Mouse (Mus musculus) brain, adult 2 months (tissue): ENCODE data around the gene Slc29a1.

ENCODE experiments used
- DNase-seq: peaks from one replicate; pipeline ENCODE4 v3.0.0; 2011; ENCODE audit warnings: low read depth, low spot score

The Slc29a1 gene

DNA sequence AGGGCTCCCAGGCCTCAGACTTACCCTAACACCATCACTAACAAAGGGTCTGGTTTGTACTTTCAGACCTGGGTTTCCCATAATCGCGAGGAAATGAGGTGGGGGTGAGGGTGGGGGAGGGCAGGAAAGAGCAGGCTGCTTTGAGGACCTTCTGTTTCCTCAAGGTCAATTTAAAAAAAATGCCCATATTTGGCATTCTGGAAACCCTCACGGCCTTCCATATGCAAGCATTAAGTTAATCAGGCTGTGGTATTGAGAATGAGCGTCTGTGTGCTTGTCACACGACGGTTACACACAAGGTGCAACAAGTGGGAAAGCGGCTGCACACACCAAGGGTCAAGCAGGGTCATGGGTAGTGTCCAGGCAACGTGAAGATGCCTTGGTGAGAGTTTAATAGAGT, 12.6 kb upstream of the Slc29a1 start:
- no peak for DNase-seq

DNA sequence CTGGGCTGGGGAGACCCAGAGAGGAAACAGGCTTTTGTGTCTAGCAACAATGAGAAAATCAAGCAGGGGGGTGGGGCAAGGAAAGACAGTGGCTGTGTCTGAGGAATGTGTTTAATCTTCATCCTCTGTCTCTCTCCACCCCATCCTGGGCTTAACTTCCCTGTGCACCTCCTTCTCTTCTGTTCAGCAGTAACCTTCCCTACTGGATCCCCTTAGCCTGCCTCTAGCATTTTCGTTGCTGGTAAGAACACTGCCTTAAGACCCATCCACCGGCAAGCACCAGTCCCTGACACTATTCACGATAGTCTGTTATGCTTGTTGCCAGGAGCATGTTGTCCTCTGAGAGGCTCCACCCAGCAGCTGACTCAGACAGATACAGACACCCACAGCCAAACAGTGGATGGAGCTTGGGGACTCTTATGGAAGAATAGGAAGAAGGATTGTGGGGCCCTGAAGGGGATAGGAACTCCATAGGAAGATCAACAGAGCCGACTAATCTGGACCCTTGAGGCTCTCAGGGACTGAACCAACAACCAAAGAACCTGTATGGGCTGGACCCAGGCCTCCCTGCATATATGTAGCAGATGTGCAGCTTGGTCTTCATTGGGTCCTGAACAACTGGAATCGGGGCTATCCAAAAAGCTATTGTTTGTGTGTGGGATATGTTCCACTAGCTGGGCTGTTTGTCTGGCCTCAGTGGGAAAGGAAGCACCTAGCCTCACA, 10.9 kb upstream of the Slc29a1 start:
- no peak for DNase-seq

DNA sequence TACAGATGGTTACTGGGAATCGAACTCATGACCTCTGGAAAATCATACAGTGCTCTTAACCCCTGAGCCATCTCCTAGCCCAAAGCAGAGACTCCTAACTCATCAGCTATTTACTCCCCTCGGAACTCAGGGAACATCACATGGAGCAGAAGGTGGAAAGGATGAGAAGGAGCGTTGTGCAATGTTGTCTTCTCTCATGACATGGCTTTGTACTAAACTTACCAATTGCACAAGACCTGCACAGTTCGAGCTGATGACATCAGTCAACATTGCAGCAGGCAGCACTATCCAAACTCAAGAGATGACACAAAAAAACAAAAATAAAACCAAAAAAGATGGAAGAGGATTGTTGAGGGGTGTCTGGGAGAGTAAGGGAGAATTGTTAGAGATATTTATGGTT, 9.0 kb upstream of the Slc29a1 start:
- no peak for DNase-seq

DNA sequence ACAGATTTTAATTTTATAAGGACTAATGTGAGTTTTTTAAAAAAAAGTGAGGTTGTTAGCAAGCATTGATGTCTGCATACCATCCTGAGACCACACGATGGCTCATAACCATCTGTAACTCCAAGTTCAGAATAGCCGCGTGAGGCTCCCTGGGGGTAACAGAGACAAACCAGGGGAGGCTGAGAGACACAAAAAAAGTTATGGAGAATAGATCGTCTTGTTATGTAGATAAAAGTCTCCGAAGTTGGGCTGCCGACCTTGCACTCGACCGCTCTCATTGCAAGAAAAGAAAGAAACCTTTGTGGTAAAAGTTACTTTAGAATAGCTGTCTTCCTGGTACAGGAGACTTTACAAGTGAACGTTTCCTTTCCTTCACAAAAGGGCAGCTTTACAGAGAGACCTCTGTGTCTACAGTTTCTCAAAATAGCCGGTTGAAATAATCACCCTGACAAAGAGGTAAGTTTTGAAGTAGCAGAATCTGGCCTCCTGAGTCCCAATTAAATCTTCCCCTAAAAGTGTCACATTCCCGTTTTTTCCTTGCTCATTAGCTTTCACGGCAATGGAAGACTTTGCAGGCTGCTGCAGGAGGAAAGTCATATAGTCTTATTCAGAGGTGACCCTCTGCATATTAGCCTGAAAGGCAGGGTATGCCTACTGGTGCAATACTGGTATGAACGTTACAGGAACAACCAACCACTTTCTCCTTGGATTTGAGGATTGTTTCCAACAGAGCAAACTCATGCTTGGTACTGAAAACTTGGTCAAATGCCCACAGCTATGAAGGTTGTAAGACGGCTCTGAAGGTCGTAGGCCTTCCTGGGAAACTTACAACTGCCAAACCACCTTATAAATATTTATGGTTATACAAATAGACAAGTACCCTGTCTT, 7.8 kb upstream of the Slc29a1 start:
- no peak for DNase-seq

DNA sequence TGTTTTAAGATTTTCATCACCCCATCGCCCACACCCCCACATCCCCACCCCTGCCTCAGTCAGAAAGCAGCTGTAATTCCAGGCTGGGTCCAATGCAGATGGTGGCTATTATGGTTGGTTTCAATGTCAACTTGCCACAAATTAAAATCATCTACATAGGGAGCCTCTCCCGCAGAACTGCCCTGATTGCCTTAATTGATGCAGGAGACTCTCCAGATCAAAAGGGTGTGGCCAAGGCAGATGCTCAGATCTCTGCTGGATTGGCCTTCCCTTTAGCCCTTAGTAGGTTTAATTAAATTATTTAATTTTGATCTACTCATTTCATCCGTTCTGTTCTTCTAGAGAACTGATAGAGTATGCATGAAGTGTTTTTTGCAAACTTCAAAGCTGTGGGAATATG, 3.6 kb upstream of the Slc29a1 start:
- DNase-seq, result no peak

DNA sequence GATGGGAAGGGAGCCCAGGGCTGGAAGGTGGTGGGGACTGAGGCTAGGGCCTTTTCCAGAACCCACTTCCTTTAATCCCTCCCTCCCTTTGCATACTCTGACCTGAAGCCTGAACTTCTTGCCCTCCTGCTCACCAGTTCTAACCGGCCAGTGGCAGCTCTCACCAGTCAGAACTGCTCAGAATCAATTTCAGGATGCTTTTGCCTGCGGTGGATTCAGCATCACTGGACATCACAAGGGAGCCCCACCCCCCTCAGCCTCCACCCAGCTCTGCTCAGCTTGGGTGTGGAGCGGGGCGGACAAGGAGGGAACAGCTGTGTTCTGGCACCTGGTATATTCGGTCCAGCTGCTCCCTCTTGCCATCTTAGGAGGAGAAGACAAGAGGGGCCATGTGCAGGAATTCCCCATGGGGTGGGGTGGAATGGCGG, 2.5 kb upstream of the Slc29a1 start, which contains the start of gene Mymx:
TSS of gene Mymx (minus strand) at position 226 of the 428 bp plus-strand sequence.
- no peak for DNase-seq

DNA sequence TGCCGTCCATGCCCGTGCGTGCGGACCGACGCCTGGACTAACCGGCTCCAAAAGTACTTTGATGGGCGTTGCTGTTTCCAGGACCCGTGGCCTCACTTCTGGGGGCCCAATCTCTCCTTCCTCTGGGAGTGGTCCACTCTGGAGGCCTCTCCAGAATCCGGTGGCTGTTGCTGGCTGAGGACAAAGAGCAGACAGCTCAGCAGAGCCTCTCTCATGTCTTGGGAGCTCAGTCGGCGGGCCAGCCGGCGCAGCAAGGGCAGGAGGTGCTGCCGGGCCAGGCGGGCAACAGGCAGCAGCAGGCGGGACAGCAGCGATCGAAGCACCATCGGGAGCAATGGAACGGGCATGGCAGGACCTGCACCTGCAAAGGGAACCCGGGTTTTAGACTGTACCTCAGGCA, 1.9 kb upstream of the Slc29a1 start:
- no peak for DNase-seq

DNA sequence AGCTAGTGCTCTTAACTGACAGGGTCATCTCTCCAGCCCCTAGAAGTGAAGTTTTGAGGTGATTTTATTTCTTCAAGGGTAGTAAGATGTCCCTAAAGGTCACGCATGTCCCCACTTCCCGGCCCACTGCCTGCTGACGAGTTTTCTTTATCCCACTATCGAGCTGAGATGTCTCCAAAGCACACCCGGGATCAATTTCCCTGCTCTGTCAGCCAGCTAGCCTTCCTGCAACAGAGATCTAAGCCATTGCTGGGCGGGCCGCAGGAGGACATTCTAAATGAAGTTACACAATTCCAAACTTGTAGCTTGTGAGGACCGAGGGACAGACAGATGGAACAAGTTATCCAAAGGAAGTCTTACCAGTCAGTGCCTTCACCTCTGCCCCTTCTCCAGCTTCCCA, 861 bp upstream of the Slc29a1 start:
- DNase-seq, result no peak

DNA sequence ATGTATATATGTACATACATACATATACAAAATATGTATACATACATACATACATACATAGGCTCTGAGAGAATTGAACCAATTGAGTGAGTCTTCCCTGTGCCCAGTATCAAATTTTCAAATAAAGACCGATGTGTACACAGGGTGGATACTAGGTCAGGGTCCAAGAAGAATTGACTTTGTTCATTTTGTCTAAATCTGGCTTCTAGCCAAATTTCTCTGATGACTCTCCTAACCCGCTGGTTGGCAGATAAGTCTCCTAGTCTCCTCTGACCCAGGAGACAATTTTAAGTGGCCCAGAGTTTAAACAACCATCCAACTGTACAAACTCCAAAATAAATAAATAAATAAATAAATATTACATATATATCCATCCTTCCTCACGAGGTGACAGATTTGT, 515 bp downstream of the Slc29a1 start:
- no peak for DNase-seq

DNA sequence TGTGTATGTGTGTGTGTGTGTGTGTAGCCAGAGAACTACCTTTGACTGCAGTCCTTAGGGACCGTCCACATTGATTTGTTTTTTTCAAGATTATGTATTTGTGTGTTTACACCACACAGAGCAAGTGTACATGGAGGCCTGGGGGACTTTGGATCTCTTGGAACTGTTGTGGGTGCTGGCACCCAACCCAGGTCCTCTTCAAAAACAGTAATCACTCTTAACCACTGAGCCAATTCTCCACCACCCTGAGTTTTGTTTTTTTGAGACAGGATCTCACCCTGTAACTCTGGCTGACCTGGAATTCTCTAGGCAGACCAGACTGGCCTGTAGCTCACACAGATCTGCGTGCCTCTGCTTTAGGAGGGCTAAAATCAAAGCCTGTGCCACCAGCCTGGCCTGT, 1.0 kb downstream of the Slc29a1 start:
- no peak for DNase-seq

DNA sequence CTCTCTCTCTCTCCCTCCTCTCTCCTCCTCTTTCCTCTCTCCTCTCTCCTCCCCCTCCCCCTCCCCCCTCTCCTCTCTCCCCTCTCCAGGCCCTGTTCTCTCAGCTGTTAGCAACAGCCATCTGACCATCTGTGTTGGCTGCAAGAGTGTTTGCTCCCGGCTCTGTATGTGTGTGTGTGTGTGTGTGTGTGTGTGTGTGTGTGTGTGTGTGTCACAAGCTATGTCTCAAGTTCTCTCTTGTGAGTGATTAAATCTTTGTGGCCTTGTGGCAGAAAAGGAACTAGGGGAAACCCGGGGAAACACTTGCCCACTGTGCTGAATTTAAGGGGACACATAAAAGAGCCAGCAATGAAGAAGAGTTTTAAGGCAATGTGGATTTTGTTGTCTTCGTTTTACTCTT, 1.6 kb downstream of the Slc29a1 start:
- peak; percentile 87 for DNase-seq

DNA sequence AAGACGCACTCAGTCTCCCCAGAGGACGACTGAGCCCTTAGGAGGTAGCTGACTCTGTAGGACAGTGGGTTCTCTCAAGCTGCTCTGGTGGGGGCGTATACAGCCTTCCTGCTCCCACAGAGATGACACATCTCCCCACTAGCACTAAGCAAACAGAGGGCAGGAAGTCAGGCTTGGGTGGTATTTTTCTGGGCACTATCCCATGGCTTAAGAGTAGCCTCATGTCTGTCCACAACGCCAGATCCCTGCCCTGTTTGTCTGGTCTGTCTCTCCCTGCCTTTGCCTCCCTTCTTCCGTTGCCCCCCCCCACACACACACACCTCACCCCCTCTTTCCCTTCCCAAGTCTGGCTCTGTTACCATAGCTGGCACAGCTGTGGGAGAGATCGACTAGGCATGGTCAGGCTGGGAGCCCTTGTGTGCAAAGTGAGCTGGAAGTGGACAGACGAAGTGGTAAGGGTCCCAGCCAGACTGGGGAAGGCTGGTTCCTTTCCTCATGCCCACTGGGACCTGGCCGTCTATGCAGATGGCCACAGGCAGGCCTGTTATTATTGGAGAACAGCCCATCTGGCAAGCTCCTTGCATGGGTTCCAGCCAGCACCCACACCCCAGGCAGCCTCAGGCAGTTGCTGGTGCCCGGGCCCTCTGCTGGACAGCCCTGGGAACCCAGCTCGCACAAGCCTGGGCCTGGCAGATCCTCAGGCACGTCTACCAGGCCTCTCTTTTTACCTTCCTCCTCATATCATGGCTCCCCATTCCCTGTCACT, 2.6 kb downstream of the Slc29a1 start:
- DNase-seq, result peak; percentile 86

DNA sequence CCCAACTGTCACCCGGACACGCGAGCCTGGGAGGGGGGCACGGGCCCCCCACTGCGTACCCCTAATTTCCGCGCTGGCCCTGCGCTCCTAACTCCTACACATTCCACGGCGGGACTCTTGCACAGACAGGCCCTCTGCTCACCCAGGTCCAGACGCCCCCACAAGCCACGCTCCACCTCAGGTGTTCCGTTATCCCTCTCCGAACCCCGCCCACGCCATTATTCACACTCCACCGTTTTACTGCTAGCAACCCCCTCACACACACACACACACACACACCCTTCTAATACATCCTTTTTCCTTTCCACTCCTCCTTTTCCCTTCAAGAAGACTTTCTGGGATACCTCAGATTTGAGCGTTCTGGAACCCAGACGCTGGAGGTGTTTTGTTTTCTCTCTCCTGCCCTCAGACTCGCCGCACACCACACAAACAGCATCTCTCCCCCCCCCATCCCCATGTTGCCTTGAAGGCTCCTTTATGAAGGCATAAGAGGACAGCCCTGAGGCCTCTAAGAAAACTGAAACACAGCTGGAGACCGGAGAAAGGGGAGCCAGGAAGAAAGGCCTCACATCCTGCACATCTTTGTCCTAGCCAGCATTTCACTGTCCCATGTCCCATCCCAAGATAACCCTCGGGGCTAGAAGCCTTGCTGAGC, 3.5 kb downstream of the Slc29a1 start:
- peak; percentile 73 for DNase-seq

DNA sequence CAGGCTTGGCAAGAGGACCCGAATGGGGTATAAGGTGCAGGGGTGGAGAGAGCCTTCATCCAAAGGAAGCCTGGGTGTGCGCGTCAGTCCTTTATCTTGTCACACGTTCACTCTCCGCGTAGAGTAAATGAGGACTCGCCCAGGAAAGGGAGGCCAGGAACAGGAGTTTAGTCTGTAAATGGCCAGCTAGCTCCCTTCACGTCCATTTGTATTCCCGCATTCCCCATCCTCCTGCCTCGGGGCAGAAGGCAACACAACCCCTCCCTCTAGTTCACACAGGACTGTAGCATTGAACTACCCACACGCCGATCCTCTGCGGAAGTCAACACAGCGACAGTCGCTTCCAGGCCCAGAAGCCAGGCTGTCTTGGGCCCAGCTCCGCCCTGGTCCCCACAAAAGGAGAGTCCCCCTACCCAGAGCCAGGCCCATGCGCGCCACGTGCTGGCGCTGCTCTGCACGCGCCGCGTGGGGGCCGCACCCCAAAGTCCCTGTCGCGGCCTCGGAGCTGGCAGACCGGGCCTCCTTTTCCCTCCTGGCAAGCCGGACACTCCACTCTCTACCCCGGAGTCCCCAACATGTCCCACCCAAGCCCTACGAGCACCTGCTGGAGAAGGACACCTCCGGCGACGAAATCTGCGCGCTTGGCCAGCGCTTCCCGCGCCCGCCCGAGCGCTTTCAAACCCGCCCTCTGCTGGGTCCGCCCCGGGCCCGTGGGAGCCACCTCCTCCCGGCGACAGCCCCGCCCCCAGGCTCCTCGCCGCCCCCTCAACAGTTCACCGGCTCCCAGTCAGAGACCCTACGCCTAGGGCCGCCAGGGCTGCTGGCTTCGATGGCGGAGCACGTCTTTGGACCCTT, 4.3 kb downstream of the Slc29a1 start:
- peak; percentile 70 for DNase-seq

DNA sequence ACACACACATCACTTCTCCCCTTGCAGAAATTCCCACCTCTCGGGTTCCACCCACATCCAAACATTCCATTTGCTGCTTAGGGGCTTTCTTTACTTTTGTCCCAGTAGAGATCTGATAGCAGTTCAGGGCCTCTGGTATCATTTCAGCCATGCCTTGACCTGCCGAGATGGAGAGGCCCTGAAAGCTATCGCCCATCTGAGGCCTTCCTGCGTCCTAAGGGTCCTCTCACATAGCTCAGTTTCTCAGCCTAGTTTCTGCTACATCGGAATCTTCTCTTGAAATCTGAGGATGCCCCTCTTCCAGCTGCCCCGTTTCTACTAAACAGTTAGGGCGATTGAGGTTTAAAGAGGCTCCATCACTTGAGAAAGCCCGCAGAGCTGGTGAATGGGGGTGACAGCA, 5.2 kb downstream of the Slc29a1 start:
- no peak for DNase-seq

DNA sequence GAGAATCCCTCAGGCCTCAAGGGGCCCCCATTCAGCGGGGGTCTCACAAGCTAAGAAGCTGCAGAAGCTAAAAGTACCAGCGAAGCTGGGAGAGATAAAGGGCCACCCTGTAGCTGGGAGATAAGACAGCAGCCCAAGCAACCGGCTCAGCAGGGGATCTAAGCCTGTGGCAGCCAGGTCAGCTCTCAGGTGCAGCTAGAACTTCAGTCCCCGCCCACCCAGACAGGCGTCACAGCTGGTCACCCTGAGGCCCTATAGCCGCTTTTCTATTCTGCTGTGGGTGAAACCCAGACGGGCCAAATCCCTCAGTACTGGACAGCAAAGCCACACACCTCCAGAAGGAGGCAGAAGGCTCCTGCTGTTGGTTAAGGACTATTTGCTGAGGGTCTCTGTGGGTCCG, 5.9 kb downstream of the Slc29a1 start:
- DNase-seq, result no peak

DNA sequence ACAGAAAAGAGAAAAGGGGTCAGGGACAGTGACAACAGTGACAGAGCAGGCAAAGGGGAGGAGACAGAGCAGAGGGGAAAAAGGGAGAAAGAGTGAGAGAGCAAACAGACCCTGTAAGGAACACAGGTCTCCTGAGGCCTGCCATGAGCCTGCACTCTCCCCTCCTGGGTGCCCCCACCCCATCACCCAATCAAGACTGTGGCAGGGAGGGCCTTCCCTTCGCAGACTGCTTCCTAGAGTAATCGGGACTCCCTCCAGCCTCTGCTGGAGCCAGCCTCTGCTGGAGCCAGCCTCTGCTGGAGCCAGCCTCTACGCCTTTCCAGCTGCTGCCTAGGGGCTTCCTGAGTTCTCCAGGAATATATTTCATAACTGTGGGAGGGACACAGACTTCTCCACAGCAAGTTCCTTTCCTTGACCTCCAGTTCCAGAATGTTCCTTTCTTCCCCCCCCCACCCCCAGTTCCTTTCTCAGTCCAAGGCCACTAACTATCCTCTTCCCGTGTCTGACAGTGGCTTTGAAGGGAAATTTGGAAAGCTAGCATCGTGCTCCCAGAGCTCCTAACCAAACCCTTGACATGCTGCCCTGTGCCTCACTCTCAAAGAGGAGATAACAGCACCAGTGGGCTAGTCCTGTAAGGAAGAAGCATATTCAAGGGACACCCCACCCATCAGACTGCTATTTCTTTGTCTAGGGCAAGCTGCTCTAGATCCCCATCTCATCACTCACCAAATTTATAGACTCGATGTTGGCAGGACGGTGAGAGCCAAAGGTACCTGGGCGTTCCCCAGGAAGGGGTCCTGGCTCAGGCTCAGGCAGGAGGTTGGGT, 6.6 kb downstream of the Slc29a1 start:
- no peak for DNase-seq

DNA sequence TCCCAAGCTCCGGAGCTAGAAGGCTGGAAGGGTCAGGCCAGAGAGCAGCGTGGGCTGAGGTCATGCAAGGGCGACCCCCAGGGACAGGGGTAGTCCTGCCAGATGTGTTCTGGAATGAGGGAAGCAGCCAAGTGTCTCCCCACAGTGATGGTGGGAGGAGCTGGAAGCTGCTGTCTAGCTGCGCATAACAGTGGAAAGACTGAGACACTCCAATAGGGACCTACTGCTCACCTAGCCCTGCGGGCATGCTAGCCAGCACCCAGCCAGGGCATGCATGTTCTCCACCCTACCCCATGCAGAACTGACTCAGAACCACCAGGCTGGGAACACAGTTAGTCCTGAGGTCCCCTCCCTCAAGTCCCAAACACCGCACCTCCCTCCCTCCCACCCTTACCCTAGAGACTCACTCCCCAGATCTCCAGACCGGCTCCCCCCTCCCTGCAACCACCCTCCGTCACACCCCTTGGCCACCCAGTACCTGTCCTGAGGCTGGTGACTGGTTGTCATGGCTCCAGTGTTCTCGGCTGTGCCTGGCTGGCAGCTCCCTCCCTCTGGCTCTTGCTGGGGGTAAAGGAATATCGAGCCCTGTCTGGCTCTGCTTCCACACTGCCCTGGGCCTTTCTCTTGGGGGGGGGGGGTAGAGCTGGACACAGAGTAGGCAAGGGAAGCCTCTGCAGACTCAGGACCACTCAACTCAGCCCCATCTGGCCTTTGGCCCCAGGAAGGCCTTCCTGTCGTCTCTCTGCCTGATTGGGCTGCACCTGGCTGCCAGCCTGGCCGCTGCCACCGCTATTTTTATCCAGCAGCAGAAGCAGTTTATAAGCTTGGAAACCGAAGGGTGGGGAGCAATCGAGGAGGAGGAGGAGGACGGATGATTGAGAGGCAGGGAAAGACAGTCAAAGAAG, 7.5 kb downstream of the Slc29a1 start:
- DNase-seq, result peak; percentile 74

DNA sequence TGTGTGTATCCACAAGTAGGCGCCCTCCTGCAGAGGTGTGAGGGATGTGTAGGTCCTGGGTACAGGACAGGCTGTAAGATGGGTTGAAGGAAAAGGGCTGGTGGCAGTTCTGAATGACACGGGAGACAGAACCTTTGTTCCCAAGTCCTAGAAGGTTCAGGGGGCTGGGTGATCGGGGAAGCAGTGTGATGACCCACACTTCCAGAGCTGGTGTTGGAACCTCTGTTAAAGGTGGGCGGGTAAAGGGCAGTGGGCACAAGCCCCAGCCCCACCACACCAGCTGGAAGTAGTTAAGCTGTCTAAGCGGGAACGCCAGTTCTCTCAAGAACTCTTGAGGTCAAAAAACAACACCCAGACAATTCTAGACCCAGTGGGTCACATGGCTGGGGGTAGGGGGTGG, 9.0 kb downstream of the Slc29a1 start:
- DNase-seq, result no peak
